Mouse (Mus musculus) kidney, embryonic 16.5 days (tissue): ENCODE results near the gene Gadd45gip1. TPM values are rescaled to one million over a fixed set of nuclear protein-coding genes. Genes with fewer than 3 reads are reported as not detected.
A peak's percentile ranks its signal among the peaks of the same experiment; 100 is the strongest.

ENCODE experiments used
- ATAC-seq: fragments of 200-750 bp; cut with Nextera tagmentation; 2 replicates; pipeline ENCODE4 v1.8.0; 2017; ENCODE audit warnings: moderate TSS enrichment; ENCODE audit not compliant: low FRiP score, low TSS enrichment
- H3K27ac ChIP-seq: fragments of 300-500 bp; sonication (generic); 2 replicates; pipeline ENCODE4 v1.5.1; 2014; ENCODE audit warnings: low read length
- H3K27me3 ChIP-seq: fragments of 300-500 bp; sonication (generic); 2 replicates; pipeline ENCODE4 v1.6.1; 2014; ENCODE audit warnings: low read length, control low read depth, mixed read lengths; ENCODE audit not compliant: insufficient read depth
- H3K36me3 ChIP-seq: fragments of 300-500 bp; sonication (generic); 2 replicates; pipeline ENCODE4 v1.6.1; 2014; ENCODE audit warnings: low read length, control low read depth, mixed read lengths; ENCODE audit not compliant: insufficient read depth
- H3K4me1 ChIP-seq: fragments of 300-500 bp; sonication (generic); 2 replicates; pipeline ENCODE4 v1.6.1; 2014; ENCODE audit warnings: low read length, control low read depth, mixed read lengths; ENCODE audit not compliant: insufficient read depth
- H3K4me2 ChIP-seq: fragments of 300-500 bp; sonication (generic); replicated peaks from 2 replicates; pipeline ENCODE4 v1.6.1; 2014; ENCODE audit warnings: low read depth, low read length
- H3K4me3 ChIP-seq: fragments of 300-500 bp; sonication (generic); 2 replicates; pipeline ENCODE4 v1.5.1; 2014; ENCODE audit warnings: mild to moderate bottlenecking, low read length
- H3K9ac ChIP-seq: fragments of 300-500 bp; sonication (generic); replicated peaks from 2 replicates; pipeline ENCODE4 v1.6.1; 2014; ENCODE audit warnings: low read length
- H3K9me3 ChIP-seq: fragments of 300-500 bp; sonication (generic); 2 replicates; pipeline ENCODE4 v1.6.1; 2016; ENCODE audit warnings: low read length, control low read depth
- WGBS: fragments of 180-500 bp; shearing (Covaris S2); extraction: QIAGEN DNeasy Blood & Tissue Kit; methylation state at CpG from one replicate; pipeline ENCODE4 v1.1.7; 2014; 5-methylcytosine and 5-hydroxymethylcytosine counted together
- polyA plus RNA-seq: library from polyadenylated mRNA; unstranded; fragments of >200 nt; fragmentation: Nextera tagmentation; extraction: Ambion mirVana; gene quantifications from 2 replicates; pipeline ENCODE4 v1.2.1, GENCODE M21; 2015

The Gadd45gip1 gene
- polyA plus RNA-seq, 1 experiment from 2014 or later: 49.7 TPM

DNA sequence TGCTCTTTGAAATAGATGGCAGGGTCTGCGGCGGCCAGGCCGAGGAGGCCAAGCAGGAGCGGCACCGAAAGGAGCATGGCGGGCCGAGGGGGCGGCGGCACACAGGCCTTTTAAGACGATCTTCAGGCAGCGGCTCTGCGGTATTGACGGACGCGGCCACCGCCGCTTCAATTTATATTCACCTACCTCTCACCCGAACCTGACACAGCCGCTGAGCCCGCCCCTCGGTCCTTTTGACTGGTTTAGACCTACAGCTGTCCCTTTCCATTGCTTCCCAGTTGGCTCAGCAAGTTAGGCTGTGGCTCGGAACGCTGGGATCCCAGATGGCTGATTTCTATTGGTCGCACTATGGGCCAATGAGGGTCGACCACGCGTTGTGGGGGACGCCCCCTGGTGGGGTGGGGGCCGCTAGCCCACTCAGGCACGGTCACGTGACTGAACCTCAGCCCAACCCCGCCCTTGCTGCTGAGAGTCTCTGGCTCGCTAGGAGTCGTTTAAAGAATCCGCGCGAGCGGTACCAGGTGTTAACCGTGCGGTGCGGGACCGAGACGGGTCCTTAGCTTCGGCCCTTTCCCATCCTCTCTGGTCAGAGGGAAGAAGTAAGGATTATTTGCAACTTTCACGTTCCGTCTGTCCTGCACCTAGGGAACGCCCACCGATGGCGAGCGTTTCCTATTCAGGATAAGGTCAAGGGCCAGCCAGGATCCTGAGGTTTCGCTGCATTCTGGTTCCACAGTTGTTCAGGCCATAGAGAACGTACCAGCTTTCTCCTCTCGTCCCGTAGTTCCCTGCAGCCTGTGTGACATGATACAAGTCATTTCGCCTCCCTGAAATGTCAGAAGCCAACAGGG is 15.6 kb downstream of the Gadd45gip1 start, which contains the start of gene Calr:
Gene Calr (minus strand): TSS at position 213 of the 851 bp plus-strand sequence.
- H3K27ac ChIP-seq: peak within 1 kb of the TSS; percentile 92
- peak within 1 kb of the TSS; percentile 98 for H3K9ac ChIP-seq
- WGBS: under 1% methylated on average over 55 of the region's 55 CpGs
- peaks cover 34% of the 10 kb centered on the region for H3K36me3 ChIP-seq
- no peaks in the 10 kb centered on the region for H3K27me3 ChIP-seq
- H3K4me1 ChIP-seq: peaks cover 34% of the 10 kb centered on the region
- no peaks in the 10 kb centered on the region for H3K9me3 ChIP-seq
- peak; percentile 100 for ATAC-seq
- H3K4me3 ChIP-seq: peak within 1 kb of the TSS; percentile 99
- H3K4me2 ChIP-seq: peak within 1 kb of the TSS; percentile 82

DNA sequence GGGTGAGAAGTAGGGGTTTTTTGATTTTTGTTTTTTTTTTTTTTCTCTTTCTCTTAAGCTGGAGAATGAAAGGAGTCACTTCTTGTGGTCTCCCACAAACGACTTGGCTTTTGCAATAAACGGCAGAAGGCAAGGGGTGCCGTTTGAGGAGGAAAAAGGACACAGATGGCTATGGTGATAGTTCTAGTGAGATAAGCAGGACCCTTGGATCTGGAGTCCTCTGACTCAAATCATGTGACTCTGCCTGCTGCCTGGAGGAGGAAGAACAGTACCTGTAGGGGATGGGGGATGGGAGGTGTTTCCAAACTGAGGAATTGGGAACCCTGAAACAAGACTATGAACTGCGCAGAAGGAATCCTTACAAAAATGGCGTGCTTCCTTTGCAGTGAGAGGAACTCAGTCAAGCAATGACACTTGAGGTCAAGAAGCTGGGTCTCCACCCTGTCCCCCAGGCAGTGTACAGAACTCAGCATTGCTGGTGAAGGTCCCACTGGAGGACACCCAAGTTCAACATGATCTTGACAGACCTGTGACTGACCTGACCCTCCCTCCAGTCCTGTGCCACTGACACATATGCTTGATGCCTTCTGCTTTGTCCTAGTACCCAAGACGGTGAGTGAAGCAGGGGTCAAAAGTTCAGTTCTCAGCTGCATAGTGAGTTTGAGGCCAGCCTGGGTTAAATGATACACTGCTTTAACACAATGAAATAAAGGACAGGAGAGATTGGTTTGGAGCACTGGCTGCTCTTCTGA is 16.5 kb downstream of the Gadd45gip1 start:
- Histone ChIP-seq H3K36me3 (peaks cover 25% of the 10 kb centered on the region), H3K27me3 (no peaks in the 10 kb centered on the region), H3K4me1 (peaks cover 34% of the 10 kb centered on the region), H3K4me3 (peak overlapping the region; percentile 99), H3K27ac (peak overlapping the region; percentile 92), H3K9ac (peak overlapping the region; percentile 76), H3K4me2 (peak overlapping the region; percentile 82), H3K9me3 (no peaks in the 10 kb centered on the region)
- WGBS: 35% methylated on average over 6 of the region's 6 CpGs
- no peak for ATAC-seq

DNA sequence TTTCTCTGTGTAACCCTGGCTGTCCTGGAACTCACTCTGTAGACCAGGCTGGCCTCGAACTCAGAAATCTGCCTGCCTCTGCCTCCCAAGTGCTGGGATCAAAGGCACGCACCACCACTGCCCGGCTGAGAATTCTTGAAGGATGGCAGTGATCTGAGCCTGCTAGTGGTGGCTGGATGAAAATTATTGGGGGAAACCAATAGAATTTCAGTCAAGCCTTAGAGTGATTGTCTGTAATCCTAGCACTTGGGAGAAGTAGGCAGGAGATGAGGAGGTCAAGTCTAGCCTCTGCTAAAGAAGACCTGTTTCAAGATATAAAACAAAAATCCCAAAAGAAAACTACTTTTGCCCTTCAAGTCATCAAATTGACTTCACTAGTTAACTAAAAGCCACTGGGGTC is 25.1 kb downstream of the Gadd45gip1 start:
- Histone ChIP-seq H3K27ac (no peak overlapping the region), H3K36me3 (peaks cover 18% of the 10 kb centered on the region), H3K4me1 (peaks cover 16% of the 10 kb centered on the region), H3K9me3 (no peaks in the 10 kb centered on the region), H3K4me2 (no peak overlapping the region), H3K27me3 (no peaks in the 10 kb centered on the region), H3K9ac (no peak overlapping the region), H3K4me3 (peak overlapping the region; percentile 98)
- WGBS: 85% methylated on average over 3 of the region's 3 CpGs
- peak; percentile 20; the same call in 1 of the 2 replicates for ATAC-seq

DNA sequence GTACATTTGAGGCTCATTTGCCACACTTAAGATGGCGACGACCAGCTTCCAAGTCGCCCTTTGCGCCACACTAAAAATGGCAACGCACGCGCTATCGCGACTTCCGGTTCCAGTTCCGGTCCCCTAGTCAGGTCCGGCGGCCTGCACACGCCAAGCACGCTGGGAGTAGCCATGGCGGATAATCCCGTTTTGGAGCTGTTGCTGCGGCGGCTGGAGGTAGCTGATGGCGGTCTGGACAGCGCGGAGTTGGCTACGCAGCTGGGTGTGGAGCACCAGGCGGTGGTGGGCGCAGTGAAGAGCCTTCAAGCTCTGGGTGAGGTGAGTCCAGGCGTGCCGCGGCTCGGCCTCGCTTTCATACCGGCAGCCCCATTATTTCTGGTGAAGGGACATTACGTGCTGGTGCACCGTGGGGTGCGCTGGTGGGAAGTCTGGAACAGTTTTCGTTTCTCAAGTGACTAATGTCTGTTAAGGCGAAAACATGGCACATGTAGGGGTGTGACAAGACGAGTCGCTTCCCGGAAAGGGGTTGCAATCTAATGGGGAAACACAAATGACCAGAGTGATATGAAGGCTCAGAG is 25.6 kb downstream of the Gadd45gip1 start, which contains the start of gene Farsa:
Gene Farsa (plus strand): TSS at position 126 of the 578 bp plus-strand sequence.
- Histone ChIP-seq H3K27ac (peak within 1 kb of the TSS; percentile 54; the same call in 1 of the 2 replicates), H3K9ac (peak within 1 kb of the TSS; percentile 94), H3K4me1 (peaks cover 16% of the 10 kb centered on the region), H3K4me3 (peak within 1 kb of the TSS; percentile 98), H3K9me3 (no peaks in the 10 kb centered on the region), H3K27me3 (no peaks in the 10 kb centered on the region), H3K4me2 (peak within 1 kb of the TSS; percentile 89), H3K36me3 (peaks cover 22% of the 10 kb centered on the region)
- under 1% methylated on average over 39 of the region's 39 CpGs for WGBS
- peak; percentile 92 for ATAC-seq

DNA sequence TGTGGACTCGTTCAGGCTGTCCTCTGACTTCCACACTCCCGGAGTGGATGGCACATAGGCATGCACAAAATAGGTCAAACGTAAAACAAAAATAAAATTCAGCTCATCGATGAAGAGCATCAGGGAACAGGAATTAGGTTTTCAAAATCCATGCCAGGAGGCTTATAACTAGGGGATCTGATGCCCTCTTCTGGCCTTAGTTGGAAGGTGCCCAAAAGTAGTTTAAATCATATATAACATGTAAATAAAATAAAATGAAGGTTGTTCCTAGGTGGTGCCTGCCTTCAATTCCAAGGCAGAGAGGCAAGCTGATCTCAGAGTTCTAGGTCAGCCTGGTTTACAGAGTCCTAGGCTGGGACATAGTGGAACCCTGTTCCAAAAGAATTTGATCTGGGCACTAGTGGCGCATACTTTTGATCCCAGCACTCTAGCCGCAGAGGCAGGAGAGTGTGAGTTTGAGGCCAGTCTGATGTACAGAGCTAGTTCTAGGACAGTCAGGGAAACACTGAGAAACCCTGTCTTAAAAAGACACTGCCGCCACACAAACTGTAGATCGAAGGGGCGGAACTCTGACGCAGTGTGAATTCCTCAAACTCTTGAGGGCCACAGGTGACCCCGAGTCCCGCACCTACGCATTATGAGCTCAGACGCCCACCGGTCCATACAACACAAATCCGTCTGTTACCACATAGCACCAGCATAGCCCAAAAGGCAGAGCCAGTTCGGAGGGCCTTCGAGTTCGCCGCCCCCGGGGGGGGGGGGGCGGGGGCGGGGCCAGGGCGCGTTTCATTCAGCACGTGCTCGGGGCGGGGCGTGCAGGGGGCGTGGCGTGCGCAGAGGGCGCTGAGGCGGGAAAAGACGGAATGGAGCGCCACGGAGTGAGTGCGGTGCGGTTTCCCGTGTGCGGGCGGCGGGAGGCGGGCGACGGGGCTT is 40.3 kb downstream of the Gadd45gip1 start, which contains the start of gene Syce2:
Gene Syce2 (plus strand): TSS at position 736 of the 933 bp plus-strand sequence.
- H3K36me3 ChIP-seq: peaks cover 32% of the 10 kb centered on the region
- ATAC-seq: peak; percentile 60; the same call in 1 of the 2 replicates
- peak within 1 kb of the TSS; percentile 98 for H3K4me2 ChIP-seq
- H3K4me3 ChIP-seq: peak within 1 kb of the TSS; percentile 53
- H3K27ac ChIP-seq: no peak within 1 kb of the TSS; the same call in 1 of the 2 replicates
- no peaks in the 10 kb centered on the region for H3K27me3 ChIP-seq
- 16% methylated on average over 40 of the region's 46 CpGs for WGBS
- H3K9ac ChIP-seq: peak within 1 kb of the TSS; percentile 72
- H3K9me3 ChIP-seq: no peaks in the 10 kb centered on the region
- peaks cover 11% of the 10 kb centered on the region for H3K4me1 ChIP-seq

DNA sequence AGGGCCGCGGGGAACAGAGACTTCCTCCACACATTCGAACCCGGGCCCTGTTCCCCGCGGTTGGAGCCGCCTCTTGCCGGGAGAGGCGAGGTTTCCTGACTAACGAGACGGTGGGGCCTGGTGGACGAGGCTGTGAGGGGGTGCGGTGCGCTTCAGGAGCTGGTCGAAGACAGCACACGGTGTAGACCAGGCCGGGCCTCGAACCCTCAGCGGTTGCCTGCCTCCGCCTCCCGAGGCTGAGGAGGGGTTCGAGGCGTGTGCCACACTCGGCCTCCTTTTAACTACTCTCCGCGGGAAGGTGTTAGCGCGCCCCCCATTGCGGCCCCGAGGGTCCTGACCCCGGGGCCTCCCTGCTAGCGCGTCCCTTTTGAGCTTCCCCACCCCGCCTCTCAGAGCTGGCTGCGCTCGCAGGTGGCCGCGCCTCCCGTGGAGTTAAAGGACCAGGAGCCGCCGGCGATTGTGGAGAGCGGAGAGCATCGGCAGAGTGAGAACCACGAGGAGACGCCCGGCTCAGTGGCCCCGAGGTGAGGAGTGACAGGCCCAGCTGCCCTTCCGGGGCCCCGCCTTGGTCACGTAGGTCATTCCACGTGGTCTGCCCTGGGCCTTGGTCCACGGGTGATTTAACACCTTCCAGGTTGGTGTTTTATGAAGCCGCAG is 41.1 kb downstream of the Gadd45gip1 start:
- H3K4me2 ChIP-seq: peak overlapping the region; percentile 98
- peak; percentile 76 for ATAC-seq
- H3K9ac ChIP-seq: peak overlapping the region; percentile 72
- H3K36me3 ChIP-seq: peaks cover 26% of the 10 kb centered on the region
- WGBS: 2% methylated on average over 51 of the region's 54 CpGs
- no peaks in the 10 kb centered on the region for H3K27me3 ChIP-seq
- H3K4me3 ChIP-seq: peak overlapping the region; percentile 53
- peaks cover 11% of the 10 kb centered on the region for H3K4me1 ChIP-seq
- H3K9me3 ChIP-seq: no peaks in the 10 kb centered on the region
- H3K27ac ChIP-seq: no peak overlapping the region

DNA sequence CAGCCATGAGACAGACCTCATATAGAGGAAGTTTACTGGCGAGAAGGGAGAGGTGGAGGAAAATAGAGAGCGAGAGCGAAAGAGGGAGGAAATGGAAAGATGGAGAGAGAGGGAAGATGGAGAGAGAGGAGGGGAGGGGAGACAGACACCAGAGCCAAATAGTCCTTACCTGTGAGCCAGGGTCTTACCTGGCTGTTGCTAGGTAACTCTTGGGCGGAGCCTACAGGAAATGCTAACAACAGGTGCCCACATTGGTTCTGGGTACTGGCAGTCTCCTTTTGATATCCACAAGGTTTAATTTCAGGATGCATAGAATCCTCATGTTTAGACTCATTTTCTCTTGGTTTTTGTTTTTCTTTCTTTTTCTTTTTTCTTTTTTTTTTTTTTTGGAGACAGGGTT is 41.7 kb downstream of the Gadd45gip1 start:
- ATAC-seq: no peak
- peak overlapping the region; percentile 98 for H3K4me2 ChIP-seq
- WGBS: 69% methylated on average over 4 of the region's 4 CpGs
- peak overlapping the region; percentile 72 for H3K9ac ChIP-seq
- H3K4me3 ChIP-seq: peak overlapping the region; percentile 53
- H3K4me1 ChIP-seq: peaks cover 11% of the 10 kb centered on the region
- H3K27me3 ChIP-seq: no peaks in the 10 kb centered on the region
- H3K9me3 ChIP-seq: no peaks in the 10 kb centered on the region
- H3K36me3 ChIP-seq: peaks cover 20% of the 10 kb centered on the region
- H3K27ac ChIP-seq: no peak overlapping the region

DNA sequence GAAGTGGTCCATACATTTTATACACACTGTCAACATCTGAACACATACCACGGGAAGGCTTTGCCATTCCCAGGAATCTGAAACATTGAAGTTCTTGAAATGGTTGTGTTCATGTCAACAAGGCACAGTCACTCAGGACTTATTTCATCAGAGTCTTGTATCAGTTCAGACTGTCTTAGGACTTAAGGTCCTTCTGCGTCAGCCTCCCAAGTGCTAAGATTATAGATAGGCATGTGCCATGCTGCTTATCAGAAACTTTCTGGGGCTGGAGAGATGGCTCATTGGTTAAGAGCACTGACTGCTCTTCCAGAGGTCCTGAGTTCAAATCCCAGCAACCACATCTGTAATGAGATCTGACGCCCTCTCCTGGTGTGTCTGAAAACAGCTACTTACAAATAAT is 43.0 kb downstream of the Gadd45gip1 start:
- Histone ChIP-seq H3K36me3 (peaks cover 8% of the 10 kb centered on the region; the same call in 1 of the 2 replicates), H3K4me1 (peaks cover 11% of the 10 kb centered on the region), H3K27ac (no peak overlapping the region), H3K27me3 (no peaks in the 10 kb centered on the region), H3K4me3 (no peak overlapping the region), H3K9me3 (no peaks in the 10 kb centered on the region), H3K9ac (no peak overlapping the region), H3K4me2 (no peak overlapping the region)
- ATAC-seq: no peak
- 85% methylated on average over 3 of the region's 3 CpGs for WGBS
